Mouse (Mus musculus): ENCODE measurements around the gene Tmem150a. TPM values are rescaled to one million over a fixed set of nuclear protein-coding genes. Genes with fewer than 3 reads are reported as not detected.

The Tmem150a gene
- polyA plus RNA-seq (2017; shearing (Covaris generic)) = 0.39 TPM

GRCm38 (mm10) chr6:72355066-72355911 is at the start of gene Tmem150a:
Gene Tmem150a, plus strand, starts transcription at chr6:72355447.

GRCm38 (mm10) chr6:72345074-72345567 is 10.1 kb upstream of the Tmem150a start, which contains the start of gene Usp39:
Gene Usp39, minus strand, starts transcription at chr6:72345184.

GRCm38 (mm10) chr6:72347166-72347941 is 7.9 kb upstream of the Tmem150a start, which contains the start of gene 0610030E20Rik:
Gene 0610030E20Rik, plus strand, starts transcription at chr6:72347317.

GRCm38 (mm10) chr6:72366844-72367443 is 11.7 kb downstream of the Tmem150a start, which contains the start of gene Rnf181:
Gene Rnf181, minus strand, starts transcription at chr6:72366956.

GRCm38 (mm10) chr6:72380131-72380770 is 25.0 kb downstream of the Tmem150a start, which contains the start of gene Vamp5:
Gene Vamp5, minus strand, starts transcription at chr6:72380468.

DNA sequence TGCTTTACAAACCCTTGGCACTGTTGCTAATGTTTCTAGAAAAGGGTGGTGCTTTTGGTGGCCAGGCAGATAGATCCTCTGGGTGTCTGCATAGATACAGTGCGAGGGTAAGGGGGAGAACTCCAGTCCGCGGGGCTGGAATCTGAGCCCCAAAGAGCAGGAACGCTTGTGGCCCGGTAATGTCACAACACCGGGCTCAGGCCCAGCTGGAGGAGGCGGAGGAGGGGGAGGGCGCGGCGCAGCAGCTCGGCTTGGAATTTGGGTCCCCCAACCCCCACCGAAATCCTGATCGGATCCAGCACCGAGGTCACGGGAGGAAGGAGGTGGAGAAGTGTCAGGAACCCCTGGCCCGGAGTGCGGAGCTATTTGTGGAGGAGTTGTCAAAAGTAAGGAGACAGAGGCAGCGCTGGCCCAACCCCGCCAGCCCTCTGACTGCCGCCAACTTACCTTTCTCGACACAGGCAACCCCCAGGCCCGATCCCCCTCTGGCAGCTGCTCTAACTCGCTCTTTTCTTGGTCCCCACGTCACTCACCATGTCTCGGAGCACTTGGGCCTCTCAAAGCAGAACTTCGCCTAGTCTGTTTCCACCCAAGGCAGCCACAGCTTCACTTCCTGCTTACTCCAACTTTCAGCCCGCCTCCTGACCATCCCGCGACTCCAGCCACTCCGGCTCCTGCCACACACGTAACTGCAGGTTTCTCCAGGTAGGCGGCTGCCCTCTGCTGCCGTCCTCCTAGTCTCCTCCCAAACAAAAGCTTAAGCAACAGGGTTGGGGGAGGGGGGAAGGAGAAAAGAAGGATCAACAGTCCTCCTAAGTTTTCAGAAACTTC is 34.9 kb downstream of the Tmem150a start, which contains the start of gene Vamp8:
Gene Vamp8, minus strand, starts transcription at position 763 of the 831 bp plus-strand sequence.

Other genes starting within 250 kb of the Tmem150a start
- not detected for gene Atoh8, start 119.9 kb upstream of the Tmem150a start, polyA plus RNA-seq (2017; shearing (Covaris generic))
- gene Sftpb, start 50.8 kb upstream of the Tmem150a start, polyA plus RNA-seq (2017; shearing (Covaris generic)) = not detected
- gene Usp39, start 10.3 kb upstream of the Tmem150a start, polyA plus RNA-seq (2017; shearing (Covaris generic)) = 46.8 TPM
- 43.9 TPM for gene 0610030E20Rik, start 8.1 kb upstream of the Tmem150a start, polyA plus RNA-seq (2017; shearing (Covaris generic))
- gene Rnf181, start 11.5 kb downstream of the Tmem150a start, polyA plus RNA-seq (2017; shearing (Covaris generic)) = 129 TPM
- gene Vamp5, start 25.0 kb downstream of the Tmem150a start, polyA plus RNA-seq (2017; shearing (Covaris generic)) = 44.8 TPM
- gene Vamp8, start 35.3 kb downstream of the Tmem150a start, polyA plus RNA-seq (2017; shearing (Covaris generic)) = 219 TPM
- 12.9 TPM for gene Ggcx, start 58.9 kb downstream of the Tmem150a start, polyA plus RNA-seq (2017; shearing (Covaris generic))
- 336 TPM for gene Mat2a, start 84.1 kb downstream of the Tmem150a start, polyA plus RNA-seq (2017; shearing (Covaris generic))
- not detected for gene Sh2d6, start 166.3 kb downstream of the Tmem150a start, polyA plus RNA-seq (2017; shearing (Covaris generic))
- 536 TPM for gene Capg, start 188.9 kb downstream of the Tmem150a start, polyA plus RNA-seq (2017; shearing (Covaris generic))
- 20.3 TPM for gene Elmod3, start 243.0 kb downstream of the Tmem150a start, polyA plus RNA-seq (2017; shearing (Covaris generic))
- gene Retsat, start 243.0 kb downstream of the Tmem150a start, polyA plus RNA-seq (2017; shearing (Covaris generic)) = 5.5 TPM